Mouse (Mus musculus) adrenal gland, adult 18-20 months (tissue): ENCODE measurements around the gene Pgls. TPM values are rescaled to one million over a fixed set of nuclear protein-coding genes. Genes with fewer than 3 reads are reported as not detected.

Source experiments
- DNase-seq, 2 experiments: peaks; one replicate each; pipeline ENCODE4 v3.0.0; 2021 to 2022; ENCODE audit warnings: low spot score in 2 of 2
- long read RNA-seq, 2 experiments: library from polyadenylated mRNA; stranded (forward); transcript quantifications; one replicate each; pipeline ENCODE4 v2.0.0; 2021
- total RNA-seq, 2 experiments: library from RNA; stranded (reverse); gene quantifications; 1 replicate in 1 of 2; 2 replicates in 1 of 2; pipeline ENCODE4 v1.2.3; 2021

Gene Pgls
- total RNA-seq, result 100 to 1,000 TPM; 122 to 137 TPM
- long read RNA-seq, experiment 1, transcript Pgls-201 (5 exons, 893 nt), result major isoform, 65 of 80 reads
- long read RNA-seq, experiment 1, partial matches to known transcripts, result 4 of 80 reads
- long read RNA-seq, experiment 1, other reads (novel, unspliced or antisense), result 8 of 80 reads
- long read RNA-seq, experiment 2, transcript Pgls-201 (5 exons, 893 nt), result major isoform, 210 of 240 reads
- long read RNA-seq, experiment 2, partial matches to known transcripts, result 20 of 240 reads
- long read RNA-seq, experiment 2, other reads (novel, unspliced or antisense), result 10 of 240 reads

DNA sequence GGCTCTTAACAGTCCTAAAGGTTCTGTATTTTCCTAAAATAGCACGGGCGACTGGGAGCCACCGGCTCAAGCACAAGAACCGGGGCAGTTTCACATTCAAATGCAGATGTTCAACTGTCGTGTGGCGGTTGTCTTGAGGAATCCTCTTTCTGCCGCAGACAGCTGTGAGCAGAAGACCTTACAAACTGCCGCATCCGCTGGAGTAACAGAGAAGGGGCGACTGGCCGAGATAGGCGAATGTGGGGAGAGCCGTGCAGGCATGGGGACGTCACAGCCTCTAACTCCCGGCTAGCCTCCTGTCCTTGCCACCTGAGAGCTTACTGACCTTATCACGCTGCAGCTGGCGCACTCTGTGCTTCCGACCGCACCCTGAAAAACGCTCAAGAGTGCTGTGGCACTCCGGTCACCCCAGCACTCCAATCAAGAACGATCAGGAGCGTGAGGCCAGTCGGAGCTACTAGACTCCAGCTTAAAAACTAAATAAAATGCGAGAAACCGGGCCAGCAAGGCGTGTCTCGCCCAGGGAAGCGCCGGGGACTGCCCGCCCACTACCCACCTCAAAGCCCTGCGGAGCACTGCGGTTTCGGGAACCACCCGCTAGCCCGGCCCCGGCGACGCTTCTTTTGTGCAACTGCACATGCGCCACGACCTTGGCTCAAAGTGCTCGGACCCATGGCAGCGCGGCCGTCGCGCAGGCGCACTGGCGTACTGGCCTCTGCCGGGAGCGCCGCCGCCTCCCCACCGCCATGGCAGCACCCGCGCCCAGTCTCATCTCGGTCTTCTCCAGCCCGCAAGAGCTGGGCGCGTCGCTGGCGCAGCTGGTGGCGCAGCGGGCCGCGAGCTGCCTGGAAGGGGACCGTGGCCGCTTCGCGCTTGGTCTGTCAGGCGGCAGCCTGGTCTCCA, at the start of gene Pgls:
Gene Pgls (plus strand): TSS at position 706 of the 903 bp plus-strand sequence.
- peak; percentile 95 to 97 for DNase-seq

DNA sequence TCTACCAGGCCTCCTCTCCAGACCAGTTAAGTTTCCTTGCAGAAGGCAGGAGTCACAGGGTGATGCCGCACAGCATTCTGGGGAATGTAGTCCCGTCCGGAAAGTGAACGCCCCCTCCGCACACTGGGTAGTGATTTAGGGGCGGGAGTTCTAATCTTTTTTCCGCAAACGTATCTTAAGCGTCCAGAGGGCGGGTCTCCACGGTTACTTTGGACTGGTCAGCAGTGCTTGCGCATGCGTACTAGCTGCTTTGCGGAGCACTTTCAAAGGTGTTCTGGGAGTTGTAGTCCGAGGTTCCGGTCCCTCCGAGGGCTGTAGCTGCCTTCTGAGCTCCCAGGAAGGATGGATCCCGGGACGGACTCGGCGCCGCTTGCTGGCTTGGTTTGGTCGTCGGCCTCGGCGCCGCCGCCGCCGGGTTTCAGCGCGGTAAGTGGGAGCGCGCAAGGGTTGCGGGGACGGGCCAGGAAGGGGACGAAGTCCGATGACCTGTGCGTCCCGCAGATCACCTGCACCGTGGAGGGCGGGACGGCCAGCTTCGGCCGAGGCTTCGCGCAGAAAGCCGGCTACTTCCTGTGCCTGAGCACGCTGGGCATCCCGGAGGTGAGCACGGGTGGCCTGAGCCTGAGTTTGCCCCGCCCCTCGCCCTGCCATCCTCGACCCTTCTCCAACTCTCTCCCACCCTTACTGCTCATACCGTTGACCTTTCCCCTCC, 49.2 kb upstream of the Pgls start, which contains the start of gene Mvb12a:
Gene Mvb12a (plus strand): TSS at position 291 of the 712 bp plus-strand sequence.
- peak; percentile 85 to 87 for DNase-seq

GRCm38 (mm10) chr8:71543755-71544154, 48.2 kb upstream of the Pgls start:
- no peak for DNase-seq

GRCm38 (mm10) chr8:71545053-71545452, 46.9 kb upstream of the Pgls start:
- DNase-seq, result no peak

DNA sequence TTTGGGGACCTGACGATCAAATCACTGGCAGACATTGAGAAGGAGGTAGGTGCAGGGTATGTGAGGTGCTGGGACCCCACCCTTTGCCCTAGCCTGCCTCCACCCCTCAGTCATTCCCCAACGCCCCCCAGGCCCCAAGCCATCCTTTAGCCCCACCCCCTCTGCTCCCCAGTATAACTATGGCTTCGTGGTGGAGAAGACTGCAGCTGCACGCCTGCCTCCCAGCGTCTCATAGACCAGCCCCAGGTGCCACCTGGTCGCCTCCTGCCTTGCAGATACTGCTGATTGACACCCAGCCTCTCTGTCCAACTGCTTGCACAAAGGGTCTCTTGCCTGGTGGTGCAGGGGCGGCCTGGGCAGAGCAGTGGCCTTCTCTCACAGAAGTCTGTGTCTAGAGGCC, 44.4 kb upstream of the Pgls start:
- no peak for DNase-seq

DNA sequence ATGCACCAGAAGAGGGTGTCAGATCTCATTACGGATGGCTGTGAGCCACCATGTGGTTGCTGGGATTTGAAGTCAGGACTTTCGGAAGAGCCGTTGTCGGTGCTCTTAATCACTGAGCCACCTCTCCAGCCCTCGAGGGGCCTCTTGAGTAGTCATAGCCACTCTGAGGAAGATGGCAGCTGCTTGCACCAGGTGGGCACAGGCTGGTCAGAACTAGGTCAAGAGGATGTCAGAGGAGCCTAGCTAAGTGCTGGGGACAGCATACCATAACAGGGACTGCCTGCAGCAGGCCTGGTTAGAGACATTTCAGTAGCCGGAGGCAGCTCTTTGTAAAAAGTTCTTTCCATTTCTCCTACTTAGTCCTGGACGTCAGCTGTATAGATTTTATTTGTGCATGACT, 41.2 kb upstream of the Pgls start:
- no peak for DNase-seq

DNA sequence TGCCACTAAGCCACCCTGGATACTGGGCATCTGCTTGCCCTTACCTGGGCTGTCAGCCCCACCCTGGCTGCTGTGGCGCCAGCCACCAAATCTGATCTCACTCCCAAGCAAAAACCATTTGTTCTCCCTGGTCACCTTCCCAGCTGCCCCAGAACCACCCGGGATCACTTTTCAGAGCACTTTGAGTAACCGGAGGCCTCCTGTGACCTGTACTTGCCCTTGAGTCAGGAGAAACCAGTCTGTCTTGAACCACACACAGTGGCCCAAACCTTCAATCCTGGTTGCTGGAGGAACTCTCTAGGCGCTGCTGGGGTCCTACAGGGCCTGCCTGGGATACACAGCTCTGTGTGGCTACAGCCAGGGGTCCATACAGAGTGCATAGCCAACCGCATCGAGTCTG, 39.2 kb upstream of the Pgls start:
- no peak for DNase-seq

GRCm38 (mm10) chr8:71554001-71554400, 38.0 kb upstream of the Pgls start:
- no peak for DNase-seq

DNA sequence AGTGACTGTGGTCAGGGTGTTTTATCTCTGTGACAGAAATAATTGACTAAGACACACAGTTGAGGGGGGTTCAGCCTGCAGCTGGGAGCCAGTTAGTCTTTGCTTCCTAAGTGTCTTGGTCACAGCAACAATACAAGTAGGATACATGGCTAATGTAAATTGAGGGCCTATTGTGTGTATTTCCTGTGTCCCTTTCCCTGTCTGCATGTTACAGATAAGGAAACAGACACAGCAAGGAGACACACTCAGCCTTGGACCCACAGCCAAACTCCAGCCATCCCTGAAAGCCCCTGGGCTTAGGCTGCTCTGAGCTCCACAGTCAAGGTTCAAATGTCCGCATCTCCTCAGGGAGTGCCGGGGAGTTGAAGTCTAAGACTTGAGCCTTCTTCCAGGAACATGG, 37.3 kb upstream of the Pgls start:
- DNase-seq, result no peak

DNA sequence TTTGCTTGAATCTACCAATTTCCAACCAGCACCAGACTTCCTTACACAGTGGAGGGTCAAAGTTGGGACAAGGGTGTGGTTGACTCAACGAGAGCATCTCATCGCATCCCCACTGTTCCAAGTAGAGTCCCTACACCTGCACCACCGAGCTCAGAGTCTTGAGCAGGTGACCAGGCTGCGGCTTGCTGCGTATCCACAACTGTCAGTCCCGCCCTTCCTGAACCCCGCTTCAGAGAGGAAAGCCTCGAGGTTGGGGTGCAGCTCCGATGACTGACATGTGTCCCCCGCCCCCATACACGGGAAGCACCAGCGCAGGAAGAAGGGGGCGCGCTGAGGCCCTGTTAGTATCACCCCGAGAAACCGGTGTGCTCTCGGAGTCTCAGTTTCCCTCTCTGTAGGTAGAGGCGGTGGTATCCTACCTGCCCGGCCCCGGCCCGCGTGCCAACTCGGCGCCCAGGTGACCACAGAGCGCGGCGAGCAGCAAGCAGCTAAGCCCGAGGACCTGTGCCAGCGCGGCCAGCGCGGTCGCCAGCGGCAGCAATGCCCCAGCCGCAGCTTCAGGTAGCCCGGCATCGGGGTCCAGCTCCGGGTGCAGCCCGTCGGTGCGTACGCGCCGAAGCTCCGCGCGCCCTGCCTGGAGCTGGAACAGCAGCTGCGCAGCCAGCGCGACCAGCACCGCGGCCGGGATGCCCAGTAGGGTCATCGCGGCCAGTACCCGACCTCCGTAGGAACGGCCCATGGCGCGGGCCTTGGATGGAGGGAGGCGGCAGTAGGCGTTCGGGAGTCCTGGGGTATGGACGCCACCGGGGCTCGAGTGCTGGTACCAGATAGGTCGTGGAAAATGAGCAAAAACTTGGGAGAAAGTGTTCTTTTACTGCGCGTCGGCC, 33.7 kb upstream of the Pgls start, which contains the start of gene Tmem221:
Gene Tmem221 (minus strand): TSS at position 801 of the 887 bp plus-strand sequence.
- DNase-seq, result peak in 1 of 2 experiments; percentile 22

GRCm38 (mm10) chr8:71558958-71559690, 32.9 kb upstream of the Pgls start:
- peak; percentile 70 to 77 for DNase-seq

- no peak for DNase-seq
These were observed 31.9 kb upstream of the Pgls start for GRCm38 (mm10) chr8:71560071-71560470.

- DNase-seq, result no peak
These were observed 31.2 kb upstream of the Pgls start for GRCm38 (mm10) chr8:71560765-71561164.

DNA sequence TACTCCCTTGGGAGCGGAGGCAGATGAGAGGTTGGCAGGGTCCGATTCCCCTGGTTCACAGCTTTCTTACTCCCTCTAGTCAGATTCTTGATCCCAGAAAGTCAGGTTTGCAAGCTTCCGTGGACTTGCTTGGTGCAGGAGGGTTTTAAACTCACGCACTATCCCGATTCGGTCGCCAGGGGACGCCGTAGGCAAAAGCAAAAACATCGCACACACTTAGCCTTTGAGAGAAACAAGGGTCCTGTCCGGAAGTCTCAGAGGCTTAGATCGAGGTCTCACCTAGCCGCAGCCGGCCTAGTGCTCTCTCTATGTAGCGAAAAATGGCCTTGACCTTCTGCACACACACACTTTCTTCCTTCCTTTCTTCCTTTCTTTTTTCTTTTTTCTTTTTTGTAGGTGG, 30.6 kb upstream of the Pgls start:
- peak; percentile 54 to 57 for DNase-seq

DNA sequence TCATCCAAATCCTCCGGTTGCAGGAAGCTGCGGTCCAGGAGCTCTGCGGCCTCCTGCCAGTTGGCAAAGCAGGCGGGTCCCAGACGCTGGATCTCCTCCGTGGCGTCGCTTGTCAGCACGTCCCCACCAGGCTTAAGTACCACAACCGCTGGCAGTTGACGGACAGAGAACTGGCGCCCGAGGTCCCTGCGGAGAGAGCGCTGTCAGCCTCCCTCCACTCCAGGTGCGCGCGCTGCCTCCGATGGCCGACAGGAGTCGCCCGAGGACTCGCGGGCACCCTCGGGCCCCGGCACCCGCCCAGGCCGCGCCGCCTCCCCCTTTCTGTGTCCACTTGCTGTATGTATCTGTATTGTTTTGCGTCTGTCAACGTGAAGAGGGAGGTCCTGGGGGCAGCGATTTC, 29.2 kb upstream of the Pgls start:
- peak; percentile 88 to 91 for DNase-seq

DNA sequence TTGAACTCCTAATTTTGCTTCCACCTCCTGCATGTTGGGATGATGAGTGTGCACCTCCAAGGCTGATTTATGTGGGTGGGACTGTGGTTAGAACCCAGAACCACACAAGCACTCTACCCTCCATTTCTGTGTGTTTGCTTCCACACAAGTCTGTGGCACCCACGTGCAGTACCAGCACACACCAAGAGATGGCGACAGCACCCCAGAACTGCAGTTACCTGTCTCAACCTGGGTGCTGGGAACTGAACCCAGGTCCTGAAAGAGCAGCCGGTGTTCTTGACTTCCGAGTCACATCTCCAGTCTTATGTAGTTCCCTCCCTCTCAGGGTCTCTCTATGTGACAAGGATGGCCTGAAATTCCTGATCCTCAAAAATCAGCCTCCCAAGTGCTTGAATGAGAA, 28.0 kb upstream of the Pgls start:
- DNase-seq, result no peak

- DNase-seq, result no peak
These were observed 25.5 kb upstream of the Pgls start, which contains the start of gene Nxnl1 for GRCm38 (mm10) chr8:71566501-71566900. Gene Nxnl1, minus strand, starts transcription at chr8:71566601.

DNA sequence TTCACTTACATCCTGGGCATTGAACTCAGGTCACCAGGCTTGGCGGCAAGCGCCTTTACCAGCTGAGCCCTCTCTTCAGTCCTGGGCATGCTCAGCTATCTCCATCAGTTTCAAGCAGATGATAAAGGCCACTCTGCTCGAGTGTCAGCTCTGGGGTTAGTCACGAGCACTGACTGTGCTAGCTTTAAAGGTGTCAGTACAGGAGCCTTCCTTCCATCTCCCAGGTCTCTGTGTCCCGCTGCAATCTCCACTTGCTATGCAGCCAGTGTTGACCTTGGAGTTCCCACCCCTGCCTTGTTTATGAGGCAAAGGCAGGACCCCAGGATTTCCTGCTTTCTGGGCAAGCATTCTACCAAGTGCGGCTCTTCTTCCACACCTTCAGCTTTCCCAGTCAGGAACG, 24.4 kb upstream of the Pgls start:
- no peak for DNase-seq

DNA sequence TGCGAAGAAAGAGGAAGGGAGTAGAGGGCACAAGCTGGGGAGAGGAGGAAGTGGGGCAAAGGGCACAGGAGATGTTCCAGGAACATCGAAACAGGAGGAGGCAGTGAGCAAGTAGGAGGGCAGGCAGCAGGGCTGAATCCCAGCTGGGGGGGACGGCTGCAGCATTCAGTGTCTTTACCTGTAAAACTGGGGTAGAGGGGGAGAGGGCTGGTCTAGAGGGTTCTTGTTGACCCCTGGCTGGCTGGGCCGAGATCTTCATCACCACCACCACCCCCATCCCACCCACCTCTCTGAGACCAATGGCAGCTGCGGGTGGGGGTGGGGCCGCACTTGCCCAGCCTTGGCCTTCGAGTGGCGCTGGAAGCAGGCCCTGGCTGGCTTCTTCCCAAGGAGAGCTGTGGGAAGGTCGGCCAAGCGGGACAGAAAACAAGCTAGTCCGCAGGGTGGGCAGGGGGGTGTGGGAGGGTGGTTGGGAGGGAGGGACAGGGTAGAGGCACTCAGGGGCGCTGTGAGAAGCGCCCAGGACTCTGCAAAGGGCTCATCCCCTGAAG, 23.5 kb upstream of the Pgls start, which contains the start of gene Slc27a1:
Gene Slc27a1 (plus strand): TSS at position 496 of the 551 bp plus-strand sequence.
- peak; percentile 66 to 69 for DNase-seq
